9 mouse cellular contexts compared by ENCODE assay signal in the genomic region with DNA sequence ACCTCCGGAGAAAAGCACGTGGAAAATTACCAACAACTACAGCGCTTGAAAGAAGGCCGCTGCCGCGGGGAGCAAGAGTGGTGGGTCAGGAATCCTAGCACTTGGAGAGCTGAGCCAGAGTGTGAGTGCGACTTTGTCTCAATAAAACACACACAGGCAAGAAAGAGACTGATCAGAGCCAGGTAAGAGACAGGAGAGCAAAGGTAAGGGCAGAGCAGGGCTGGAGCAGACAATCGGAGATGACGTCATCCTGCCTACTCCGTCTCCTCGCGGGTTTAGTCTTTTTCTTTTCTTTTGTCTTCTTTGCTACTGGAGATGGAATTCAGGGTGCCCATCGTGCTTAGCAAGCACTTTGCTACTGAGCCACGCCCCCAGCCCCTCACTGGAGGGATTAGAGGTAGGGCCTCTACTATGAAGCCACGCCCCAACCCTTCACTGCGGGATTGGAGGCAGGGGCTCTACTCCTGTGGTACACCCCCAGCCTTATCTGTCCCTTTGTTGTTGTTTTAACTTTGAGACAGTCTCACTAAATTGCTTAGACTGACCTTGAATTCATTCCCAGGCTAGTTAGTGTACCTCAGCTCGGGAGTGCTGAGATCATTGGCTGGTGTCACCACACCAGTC. TPM values are rescaled to one million over a fixed set of nuclear protein-coding genes. Genes with fewer than 3 reads are reported as not detected.
DNase-seq lines count a peak whose midpoint lies in the region; ATAC-seq lines count a peak whose summit lies in the region.
"Had no signal": no experiment of that assay in that cellular context is flagged by ENCODE, and none has a peak within 500 bp of the region (broad histone marks: within the 10 kb centered on the region; RNA-seq: fewer than 3 reads in every experiment).

No protein-coding gene starts in this region.

- no peak for DNase-seq in kidney, adult 9 months
- peak; percentile 70 for DNase-seq in embryonic facial prominence, embryonic 14.5 days (ENCODE audit: low spot score)
- peak; percentile 27 for DNase-seq in retina, postnatal 1 day
- DNase-seq in left cerebral cortex, adult 11 months (ENCODE audit: low spot score): no peak
- DNase-seq in right cerebral cortex, adult 18-20 months: no peak
- DNase-seq: gastrocnemius, postnatal 14 days had no signal

- H3K9me3 ChIP-seq in kidney, embryonic 15.5 days (replicated peaks): no peaks in the 10 kb centered on the region; the same call in 1 of the 2 replicates
- H3K9me3 ChIP-seq in embryonic facial prominence, embryonic 14.5 days (ENCODE audit: control insufficient read depth, low read length): 0 out of 2 replicates have a peak, but pooled peaks cover 6% of the 10 kb centered on the region
- no peaks in the 10 kb centered on the region for H3K9me3 ChIP-seq in limb, embryonic 13.5 days

- no peaks in the 10 kb centered on the region for H3K36me3 ChIP-seq in kidney, embryonic 15.5 days
- no peaks in the 10 kb centered on the region for H3K36me3 ChIP-seq in embryonic facial prominence, embryonic 14.5 days (ENCODE audit: control insufficient read depth, insufficient read depth, low read length)
- H3K36me3 ChIP-seq in limb, embryonic 13.5 days: no peaks in the 10 kb centered on the region

- peaks cover 5% of the 10 kb centered on the region; the same call in 1 of the 2 replicates for H3K4me1 ChIP-seq in kidney, embryonic 15.5 days
- no peaks in the 10 kb centered on the region for H3K4me1 ChIP-seq in embryonic facial prominence, embryonic 14.5 days (ENCODE audit: control insufficient read depth, insufficient read depth, low read length)
- peaks cover 12% of the 10 kb centered on the region; the same call in 1 of the 2 replicates for H3K4me1 ChIP-seq in limb, embryonic 13.5 days

- no peaks in the 10 kb centered on the region for H3K27me3 ChIP-seq in kidney, embryonic 15.5 days
- H3K27me3 ChIP-seq in embryonic facial prominence, embryonic 14.5 days (replicated peaks; ENCODE audit: control insufficient read depth, insufficient read depth, low read length): no peaks in the 10 kb centered on the region
- no peaks in the 10 kb centered on the region for H3K27me3 ChIP-seq in limb, embryonic 13.5 days

- H3K4me3 ChIP-seq in kidney, embryonic 15.5 days (replicated peaks): no peak overlapping the region
- H3K4me3 ChIP-seq in embryonic facial prominence, embryonic 14.5 days (ENCODE audit: low read depth, low read length): no peak overlapping the region
- H3K4me3 ChIP-seq in limb, embryonic 13.5 days: peak overlapping the region; percentile 11; the same call in 1 of the 2 replicates

- H3K9ac ChIP-seq in kidney, embryonic 15.5 days: no peak overlapping the region
- no peak overlapping the region for H3K9ac ChIP-seq in embryonic facial prominence, embryonic 14.5 days (ENCODE audit: low read depth, low read length)
- 0 out of 2 replicates have a peak overlapping the region, but pooled peaks have one; percentile 8 for H3K9ac ChIP-seq in limb, embryonic 13.5 days

- H3K4me2 ChIP-seq in kidney, embryonic 15.5 days: peak overlapping the region; percentile 47
- peak overlapping the region; percentile 34 for H3K4me2 ChIP-seq in embryonic facial prominence, embryonic 14.5 days (ENCODE audit: low read depth, low read length)
- H3K4me2 ChIP-seq in limb, embryonic 13.5 days (replicated peaks): peak overlapping the region; percentile 38

- WGBS in kidney, embryonic 15.5 days: 38% methylated on average over 17 of the region's 17 CpGs
- 28% methylated on average over 17 of the region's 17 CpGs for WGBS in embryonic facial prominence, embryonic 14.5 days
- WGBS in limb, embryonic 13.5 days: 35% methylated on average over 17 of the region's 17 CpGs

- no peak overlapping the region for H3K27ac ChIP-seq in kidney, embryonic 15.5 days
- H3K27ac ChIP-seq in embryonic facial prominence, embryonic 14.5 days (replicated peaks; ENCODE audit: low read depth, low read length): peak overlapping the region; percentile 36; the same call in 1 of the 2 replicates
- H3K27ac ChIP-seq in limb, embryonic 13.5 days: no peak overlapping the region

- ATAC-seq in kidney, embryonic 15.5 days (replicated peaks; ENCODE audit: low FRiP score): no peak
- peak; percentile 73 for ATAC-seq in embryonic facial prominence, embryonic 14.5 days (ENCODE audit: low read depth)
- ATAC-seq in limb, embryonic 13.5 days (ENCODE audit: low FRiP score, low read depth): no peak; the same call in 1 of the 2 replicates
- no peak for ATAC-seq in erythroid progenitor cell, adult 5-6 weeks (replicated peaks; ENCODE audit: low FRiP score, poor library complexity, severe bottlenecking)

RNA-seq across cellular contexts. Expression of a gene that starts 11.7 kb away (rescaled TPM):
- 0.42 and 3.7 TPM in 2 replicates for polyA plus RNA-seq in kidney, embryonic 15.5 days (2015; fragmentation: Nextera tagmentation; extraction: Ambion mirVana)
- 1.9 and 2.2 TPM in 2 replicates for polyA plus RNA-seq in embryonic facial prominence, embryonic 14.5 days (2014; fragmentation: Nextera tagmentation; extraction: Ambion mirVana)
- polyA plus RNA-seq in limb, embryonic 13.5 days (2015; fragmentation: Nextera tagmentation; extraction: Ambion mirVana): 0.47 and 0.74 TPM in 2 replicates
- not detected in 2 replicates for total RNA-seq in erythroid progenitor cell, adult 5-6 weeks (2015; ENCODE audit: low replicate concordance)
- not detected in 2 replicates for total RNA-seq in erythroid progenitor cell, adult 5-6 weeks (2017; ENCODE audit: low replicate concordance)

RNA-seq across cellular contexts. Expression of a gene that starts 14.8 kb away (rescaled TPM):
- 7.5 and 9.0 TPM in 2 replicates for polyA plus RNA-seq in kidney, embryonic 15.5 days (2015; fragmentation: Nextera tagmentation; extraction: Ambion mirVana)
- 23.3 and 28.8 TPM in 2 replicates for polyA plus RNA-seq in embryonic facial prominence, embryonic 14.5 days (2014; fragmentation: Nextera tagmentation; extraction: Ambion mirVana)
- polyA plus RNA-seq in limb, embryonic 13.5 days (2015; fragmentation: Nextera tagmentation; extraction: Ambion mirVana): 11.4 TPM in 2 replicates
- total RNA-seq in erythroid progenitor cell, adult 5-6 weeks (2015; ENCODE audit: low replicate concordance): not detected in 2 replicates
- total RNA-seq in erythroid progenitor cell, adult 5-6 weeks (2017; ENCODE audit: low replicate concordance): not detected in 2 replicates

RNA-seq across cellular contexts. Expression of a gene that starts 27.2 kb away (rescaled TPM):
- 16.1 and 18.0 TPM in 2 replicates for polyA plus RNA-seq in kidney, embryonic 15.5 days (2015; fragmentation: Nextera tagmentation; extraction: Ambion mirVana)
- polyA plus RNA-seq in embryonic facial prominence, embryonic 14.5 days (2014; fragmentation: Nextera tagmentation; extraction: Ambion mirVana): 10.4 and 11.1 TPM in 2 replicates
- 7.7 and 9.5 TPM in 2 replicates for polyA plus RNA-seq in limb, embryonic 13.5 days (2015; fragmentation: Nextera tagmentation; extraction: Ambion mirVana)
- total RNA-seq in erythroid progenitor cell, adult 5-6 weeks (2015; ENCODE audit: low replicate concordance): not detected in 2 replicates
- not detected in 2 replicates for total RNA-seq in erythroid progenitor cell, adult 5-6 weeks (2017; ENCODE audit: low replicate concordance)

RNA-seq across cellular contexts. Expression of a gene that starts 29.3 kb away (rescaled TPM):
- polyA plus RNA-seq in kidney, embryonic 15.5 days (2015; fragmentation: Nextera tagmentation; extraction: Ambion mirVana): 0.21 and 0.24 TPM in 2 replicates
- 3.4 and 3.7 TPM in 2 replicates for polyA plus RNA-seq in embryonic facial prominence, embryonic 14.5 days (2014; fragmentation: Nextera tagmentation; extraction: Ambion mirVana)
- polyA plus RNA-seq in limb, embryonic 13.5 days (2015; fragmentation: Nextera tagmentation; extraction: Ambion mirVana): 0.23 and 0.24 TPM in 2 replicates
- not detected in 2 replicates for total RNA-seq in erythroid progenitor cell, adult 5-6 weeks (2015; ENCODE audit: low replicate concordance)
- total RNA-seq in erythroid progenitor cell, adult 5-6 weeks (2017; ENCODE audit: low replicate concordance): not detected in 2 replicates

RNA-seq across cellular contexts. Expression of a gene that starts 32.9 kb away (rescaled TPM):
- 0.14 and 0.17 TPM in 2 replicates for polyA plus RNA-seq in kidney, embryonic 15.5 days (2015; fragmentation: Nextera tagmentation; extraction: Ambion mirVana)
- polyA plus RNA-seq in embryonic facial prominence, embryonic 14.5 days (2014; fragmentation: Nextera tagmentation; extraction: Ambion mirVana): 0.19 and 0.30 TPM in 2 replicates
- polyA plus RNA-seq in limb, embryonic 13.5 days (2015; fragmentation: Nextera tagmentation; extraction: Ambion mirVana): 0.11 TPM in 1 of 2 replicates, not detected in the other
- not detected in 2 replicates for total RNA-seq in erythroid progenitor cell, adult 5-6 weeks (2015; ENCODE audit: low replicate concordance)
- not detected in 2 replicates for total RNA-seq in erythroid progenitor cell, adult 5-6 weeks (2017; ENCODE audit: low replicate concordance)

Comparison
In these comparisons a context has a peak if more than half of its experiments do, and no peak if none do; other contexts are left out.
1. DNase-seq: peak in embryonic facial prominence, embryonic 14.5 days (single experiment) and retina, postnatal 1 day (single experiment); none in kidney, adult 9 months (single experiment), left cerebral cortex, adult 11 months (single experiment) and right cerebral cortex, adult 18-20 months (single experiment).
2. Peak in every context shown above with its lines, with median percentiles within 50 percentile points of each other: H3K4me2 ChIP-seq.